Mouse (Mus musculus) liver, adult 2 months (tissue): ENCODE results near the gene Tfg. TPM values are rescaled to one million over a fixed set of nuclear protein-coding genes. Genes with fewer than 3 reads are reported as not detected.

Source experiments
- DNase-seq: peaks from one replicate; pipeline ENCODE4 v3.0.0-alpha.2; 2011; ENCODE audit warnings: low read depth, low spot score; ENCODE audit errors: extremely low read depth
- H3K27ac ChIP-seq: fragments of 200-500 bp; replicated peaks from 2 replicates; pipeline ENCODE4 v1.5.1; 2012; ENCODE audit warnings: low read depth, mild to moderate bottlenecking, control low read depth, inconsistent platforms, low read length; ENCODE audit not compliant: insufficient read depth
- H3K27me3 ChIP-seq: fragments of 200-500 bp; 2 replicates; pipeline ENCODE4 v1.6.1; 2012; ENCODE audit warnings: mild to moderate bottlenecking, moderate library complexity, low read length, inconsistent platforms; ENCODE audit not compliant: control insufficient read depth, insufficient read depth
- H3K36me3 ChIP-seq: fragments of 200-500 bp; 2 replicates; pipeline ENCODE4 v1.6.1; 2012; ENCODE audit warnings: low read length, inconsistent platforms; ENCODE audit not compliant: control insufficient read depth, insufficient read depth
- H3K4me1 ChIP-seq: fragments of 200-500 bp; 2 replicates; pipeline ENCODE4 v1.6.1; 2011; ENCODE audit warnings: low read length; ENCODE audit not compliant: control insufficient read depth, insufficient read depth
- H3K4me3 ChIP-seq: fragments of 200-500 bp; 2 replicates; pipeline ENCODE4 v1.5.1; 2011; ENCODE audit warnings: low read depth, mild to moderate bottlenecking, control low read depth, low read length, moderate library complexity; ENCODE audit not compliant: insufficient read depth
- H3K79me2 ChIP-seq: fragments of 200-500 bp; 2 replicates; pipeline ENCODE4 v1.6.1; 2012; ENCODE audit warnings: inconsistent platforms, mild to moderate bottlenecking, low read length, moderate library complexity; ENCODE audit not compliant: control insufficient read depth, insufficient read depth
- H3K9ac ChIP-seq: fragments of 200-500 bp; 2 replicates; pipeline ENCODE4 v1.6.1; 2012; ENCODE audit warnings: low read depth, mild to moderate bottlenecking, control low read depth, inconsistent platforms, low read length
- CTCF ChIP-seq: fragments of 200-500 bp; IDR thresholded peaks from 2 replicates; pipeline ENCODE4 v1.5.1; 2011; ENCODE audit warnings: low read depth, low read length, control low read depth
- POLR2A ChIP-seq: fragments of 200-500 bp; IDR thresholded peaks from 2 replicates; pipeline ENCODE4 v1.6.1; 2011; ENCODE audit warnings: low read length, control low read depth; ENCODE audit not compliant: insufficient read depth; ENCODE audit errors: extremely low read depth
- WGBS: fragments of 180-500 bp; shearing (Covaris S2); methylation state at CpG from one replicate; pipeline ENCODE4 v1.1.7; 2018; 5-methylcytosine and 5-hydroxymethylcytosine counted together
- polyA plus RNA-seq: library from polyadenylated mRNA; depleted of rRNA; stranded (reverse); fragments of >200 nt; gene quantifications from 2 replicates; pipeline ENCODE4 v1.2.3, GENCODE M21; 2012; rRNA removed
- total RNA-seq: library from RNA; depleted of rRNA; stranded (reverse); fragments of >200 nt; gene quantifications from 2 replicates; pipeline ENCODE4 v1.2.3, GENCODE M21; 2014; rRNA removed

Tfg gene
- total RNA-seq (22.1 and 24.1 TPM in 2 replicates), polyA plus RNA-seq (68.6 and 78.2 TPM in 2 replicates)

GRCm38 (mm10) chr16:56717224-56718200 is at the start of gene Tfg:
Gene Tfg (minus strand): TSS chr16:56717450.
- no peaks in the 10 kb centered on the region for H3K27me3 ChIP-seq
- peak; percentile 92 for DNase-seq
- peaks cover 3% of the 10 kb centered on the region; the same call in 1 of the 2 replicates for H3K36me3 ChIP-seq
- H3K79me2 ChIP-seq = peaks cover 15% of the 10 kb centered on the region; the same call in 1 of the 2 replicates
- peak within 1 kb of the TSS; percentile 91 for H3K27ac ChIP-seq
- peak within 1 kb of the TSS; percentile 68 for H3K4me3 ChIP-seq
- peak within 1 kb of the TSS; percentile 89 for H3K9ac ChIP-seq
- TF ChIP-seq POLR2A (peak; percentile 79), CTCF (no peak)
- WGBS = under 1% methylated on average over 59 of the region's 62 CpGs
- peaks cover 11% of the 10 kb centered on the region; the same call in 1 of the 2 replicates for H3K4me1 ChIP-seq

DNA sequence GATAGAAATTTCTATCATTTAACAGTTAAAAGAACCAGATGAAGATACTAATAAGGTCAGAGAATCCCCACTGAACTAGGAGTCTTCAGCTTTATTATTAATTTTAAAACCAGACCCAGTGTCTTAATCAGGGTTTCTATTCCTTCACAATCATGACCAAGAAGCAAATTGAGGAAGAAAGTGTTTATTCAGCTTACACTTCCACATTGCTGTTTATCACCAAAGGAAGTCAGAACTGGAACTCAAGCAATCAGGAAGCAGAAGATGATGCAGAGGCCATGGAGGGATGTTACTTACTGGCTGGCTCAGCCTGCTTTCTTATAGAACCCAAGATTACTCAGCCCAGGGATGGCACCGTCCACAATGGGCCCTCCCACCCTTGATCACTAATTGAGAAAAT is 11.8 kb upstream of the Tfg start:
- Histone ChIP-seq H3K4me3 (no peak overlapping the region), H3K36me3 (no peaks in the 10 kb centered on the region), H3K27ac (no peak overlapping the region), H3K79me2 (no peaks in the 10 kb centered on the region), H3K9ac (no peak overlapping the region), H3K4me1 (no peaks in the 10 kb centered on the region), H3K27me3 (no peaks in the 10 kb centered on the region)
- no peak for DNase-seq
- 61% methylated on average over 1 of the region's 1 CpGs for WGBS
- TF ChIP-seq POLR2A = no peak
- no peak for TF ChIP-seq CTCF

- H3K9ac ChIP-seq = no peak overlapping the region
- H3K79me2 ChIP-seq = no peaks in the 10 kb centered on the region
- no peaks in the 10 kb centered on the region for H3K36me3 ChIP-seq
- no peak for DNase-seq
- H3K27me3 ChIP-seq = no peaks in the 10 kb centered on the region
- no peak overlapping the region for H3K4me3 ChIP-seq
- H3K27ac ChIP-seq = no peak overlapping the region
- WGBS = 88% methylated on average over 10 of the region's 10 CpGs
- H3K4me1 ChIP-seq = peaks cover 2% of the 10 kb centered on the region; the same call in 1 of the 2 replicates
- TF ChIP-seq CTCF (no peak), POLR2A (no peak)
These were observed 7.7 kb upstream of the Tfg start for GRCm38 (mm10) chr16:56724927-56725326.

- peak; percentile 87 for DNase-seq
- TF ChIP-seq CTCF (no peak), POLR2A (no peak)
- 11% methylated on average over 4 of the region's 4 CpGs for WGBS
- no peaks in the 10 kb centered on the region for H3K79me2 ChIP-seq
- no peaks in the 10 kb centered on the region for H3K27me3 ChIP-seq
- H3K4me1 ChIP-seq = peaks cover 2% of the 10 kb centered on the region; the same call in 1 of the 2 replicates
- H3K27ac ChIP-seq = 0 out of 2 replicates have a peak overlapping the region, but pooled peaks have one; percentile 16
- no peak overlapping the region for H3K4me3 ChIP-seq
- no peaks in the 10 kb centered on the region for H3K36me3 ChIP-seq
- no peak overlapping the region for H3K9ac ChIP-seq
These were observed 5.1 kb upstream of the Tfg start for GRCm38 (mm10) chr16:56722357-56722756.

DNA sequence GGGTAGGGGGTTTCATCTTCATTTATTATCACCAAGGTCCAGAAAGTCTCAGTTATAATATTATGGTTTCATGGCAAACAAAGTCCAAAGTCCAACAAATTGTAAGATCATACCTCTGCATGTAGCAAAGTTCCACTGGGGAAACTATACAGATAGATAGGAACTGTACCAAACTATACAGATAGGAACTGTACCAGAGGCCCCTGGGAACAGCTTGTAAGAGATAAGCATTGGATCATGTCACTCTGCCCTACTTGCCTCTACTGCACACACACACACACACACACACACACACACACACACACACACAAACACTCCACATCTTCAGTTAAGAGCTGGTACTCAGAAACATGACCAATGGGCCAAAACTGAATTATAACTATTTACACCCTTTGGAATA is 1.8 kb upstream of the Tfg start:
- TF ChIP-seq POLR2A (no peak), CTCF (no peak)
- no peaks in the 10 kb centered on the region for H3K36me3 ChIP-seq
- peaks cover 11% of the 10 kb centered on the region; the same call in 1 of the 2 replicates for H3K4me1 ChIP-seq
- DNase-seq = no peak
- peaks cover 15% of the 10 kb centered on the region; the same call in 1 of the 2 replicates for H3K79me2 ChIP-seq
- H3K9ac ChIP-seq = no peak overlapping the region
- no peak overlapping the region for H3K27ac ChIP-seq
- H3K27me3 ChIP-seq = no peaks in the 10 kb centered on the region
- H3K4me3 ChIP-seq = no peak overlapping the region
